Mouse (Mus musculus): ENCODE results near the gene Myo1f. TPM values are rescaled to one million over a fixed set of nuclear protein-coding genes. Genes with fewer than 3 reads are reported as not detected.

The Myo1f gene
- polyA plus RNA-seq, 1 experiment from 2014 or later, result 4.3 TPM

DNA sequence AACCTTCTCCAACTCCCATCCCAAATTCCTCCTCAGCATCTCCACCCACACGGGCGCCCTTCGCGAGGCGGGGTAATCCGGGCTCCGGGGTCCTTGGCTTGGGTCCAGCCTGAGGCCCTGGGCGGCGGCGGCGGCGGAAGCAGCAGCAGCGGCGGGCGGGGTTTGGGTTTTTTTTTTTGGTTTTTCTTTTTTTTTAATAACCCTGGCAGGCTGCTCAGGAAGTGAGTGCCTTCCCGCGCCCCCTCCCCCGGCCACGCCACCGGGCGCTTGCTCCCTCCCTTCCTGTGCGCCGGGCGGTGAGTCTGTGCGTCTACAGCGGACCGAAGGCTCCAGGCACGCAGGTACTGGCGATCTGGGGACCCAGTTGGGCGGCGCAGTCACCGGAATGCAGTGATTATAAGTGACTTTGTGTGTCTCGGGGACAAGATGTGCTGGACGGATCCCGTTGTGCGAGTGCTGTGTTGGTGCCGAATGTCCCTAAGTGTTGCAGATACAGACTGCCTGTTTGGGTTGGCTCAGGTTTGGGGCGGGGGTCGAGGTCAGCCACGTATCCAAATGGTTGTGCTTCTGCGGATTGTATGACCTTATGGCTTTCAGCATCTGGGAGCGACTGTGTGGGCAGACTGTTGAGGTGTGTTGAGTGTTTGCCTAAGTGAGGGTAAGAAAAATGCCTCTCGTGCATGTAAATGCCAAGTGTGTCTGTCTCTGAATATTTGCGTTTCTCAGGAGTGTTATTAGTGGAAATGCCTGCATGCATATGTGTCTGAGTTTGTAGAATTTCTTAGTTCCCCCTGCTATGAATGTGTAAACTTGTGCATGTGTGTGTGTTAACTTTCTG lies 31.4 kb upstream of the Myo1f start, which contains the start of gene Adamts10:
Gene Adamts10 (plus strand): TSS at position 287 of the 838 bp plus-strand sequence.
- peaks cover 19% of the 10 kb centered on the region for H3K36me3 ChIP-seq (ENCODE audit: insufficient read depth)
- peaks cover 23% of the 10 kb centered on the region for H3K4me1 ChIP-seq (ENCODE audit: insufficient read depth)
- no peaks in the 10 kb centered on the region for H3K27me3 ChIP-seq (ENCODE audit: insufficient read depth, low read length)
- H3K4me3 ChIP-seq (ENCODE audit: low read depth, low read length), result peak within 1 kb of the TSS; percentile 69
- H3K27ac ChIP-seq (ENCODE audit: low read depth), result peak within 1 kb of the TSS; percentile 90
- peak; percentile 24 for TF ChIP-seq CTCF (IDR thresholded peaks at IDR 0.05; ENCODE audit: low read depth)
- peak within 1 kb of the TSS; percentile 84 for H3K4me2 ChIP-seq
- ATAC-seq (ENCODE audit: insufficient read depth) (peak; percentile 82), DNase-seq (peak; percentile 96)
- WGBS, result under 1% methylated on average over 41 of the region's 44 CpGs
- H3K9me3 ChIP-seq (ENCODE audit: low read depth, low read length), result no peaks in the 10 kb centered on the region
- peak within 1 kb of the TSS; percentile 75 for H3K9ac ChIP-seq

DNA sequence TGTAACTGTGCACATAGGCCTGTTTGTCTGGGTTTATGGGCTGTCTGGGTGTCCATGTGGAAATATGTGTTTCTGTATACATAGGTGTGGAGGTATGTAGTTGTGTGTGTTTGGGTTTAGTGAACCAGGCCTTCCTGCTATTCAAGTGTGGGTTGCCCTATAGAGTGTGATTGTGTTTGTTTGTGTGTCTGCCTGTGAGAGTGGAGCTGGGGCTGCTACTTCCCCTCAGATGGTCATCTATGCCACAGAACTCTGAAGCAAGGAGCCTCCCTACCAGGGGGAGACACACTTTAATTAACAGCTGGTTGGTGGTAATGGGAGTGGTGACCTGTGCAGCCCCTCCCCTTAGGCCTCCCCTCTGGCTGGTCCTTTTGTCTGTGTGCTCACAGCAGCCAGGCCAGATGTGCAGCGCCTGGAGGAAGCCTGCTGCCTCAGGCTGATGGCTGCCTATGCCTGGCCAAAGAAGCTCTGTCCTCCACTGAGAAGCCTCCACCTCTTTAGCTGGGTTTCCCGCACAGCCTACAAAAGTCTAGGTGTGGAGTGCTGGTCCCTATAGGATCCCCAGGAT lies 30.6 kb upstream of the Myo1f start:
- DNase-seq (peak; percentile 58), ATAC-seq (ENCODE audit: insufficient read depth) (peak; percentile 53; the same call in 1 of the 2 replicates)
- Histone ChIP-seq H3K27me3 (ENCODE audit: insufficient read depth, low read length) (no peaks in the 10 kb centered on the region), H3K4me3 (ENCODE audit: low read depth, low read length) (peak overlapping the region; percentile 69), H3K36me3 (ENCODE audit: insufficient read depth) (peaks cover 27% of the 10 kb centered on the region), H3K4me1 (ENCODE audit: insufficient read depth) (peaks cover 23% of the 10 kb centered on the region), H3K9me3 (ENCODE audit: low read depth, low read length) (no peaks in the 10 kb centered on the region), H3K27ac (ENCODE audit: low read depth) (peak overlapping the region; percentile 90), H3K9ac (peak overlapping the region; percentile 75), H3K4me2 (peak overlapping the region; percentile 84)
- WGBS, result 4% methylated on average over 2 of the region's 2 CpGs
- TF ChIP-seq CTCF (IDR thresholded peaks at IDR 0.05; ENCODE audit: low read depth), result no peak

DNA sequence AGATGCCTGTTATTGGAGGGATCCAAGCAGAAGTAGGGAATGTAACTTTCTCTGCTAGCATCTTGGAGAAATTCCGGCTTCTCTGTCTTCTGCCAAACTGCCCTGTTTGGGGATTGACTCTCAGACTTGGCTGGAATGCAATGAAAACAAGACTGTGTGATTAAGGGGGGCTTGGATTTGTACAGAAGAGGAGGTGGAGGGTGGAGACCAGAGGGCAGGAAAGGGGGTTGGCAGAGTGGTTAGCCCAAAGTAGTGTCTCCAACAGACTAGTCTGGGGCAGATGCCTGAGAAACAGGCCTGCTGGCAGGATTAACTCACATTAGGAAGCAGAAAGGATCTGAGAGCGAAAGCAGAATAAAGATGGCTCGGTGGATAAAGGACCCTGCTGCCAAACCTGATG lies 29.0 kb upstream of the Myo1f start:
- peaks cover 43% of the 10 kb centered on the region for H3K36me3 ChIP-seq (ENCODE audit: insufficient read depth)
- H3K9ac ChIP-seq, result no peak overlapping the region
- ATAC-seq (ENCODE audit: insufficient read depth), result no peak
- peak overlapping the region; percentile 69; the same call in 1 of the 2 replicates for H3K4me3 ChIP-seq (ENCODE audit: low read depth, low read length)
- peak; percentile 69 for DNase-seq
- peak overlapping the region; percentile 84 for H3K4me2 ChIP-seq
- no peaks in the 10 kb centered on the region for H3K27me3 ChIP-seq (ENCODE audit: insufficient read depth, low read length)
- WGBS, result 59% methylated on average over 3 of the region's 3 CpGs
- H3K27ac ChIP-seq (ENCODE audit: low read depth), result peak overlapping the region; percentile 82
- no peaks in the 10 kb centered on the region for H3K9me3 ChIP-seq (ENCODE audit: low read depth, low read length)
- peaks cover 22% of the 10 kb centered on the region for H3K4me1 ChIP-seq (ENCODE audit: insufficient read depth)
- TF ChIP-seq CTCF (IDR thresholded peaks at IDR 0.05; ENCODE audit: low read depth), result no peak

DNA sequence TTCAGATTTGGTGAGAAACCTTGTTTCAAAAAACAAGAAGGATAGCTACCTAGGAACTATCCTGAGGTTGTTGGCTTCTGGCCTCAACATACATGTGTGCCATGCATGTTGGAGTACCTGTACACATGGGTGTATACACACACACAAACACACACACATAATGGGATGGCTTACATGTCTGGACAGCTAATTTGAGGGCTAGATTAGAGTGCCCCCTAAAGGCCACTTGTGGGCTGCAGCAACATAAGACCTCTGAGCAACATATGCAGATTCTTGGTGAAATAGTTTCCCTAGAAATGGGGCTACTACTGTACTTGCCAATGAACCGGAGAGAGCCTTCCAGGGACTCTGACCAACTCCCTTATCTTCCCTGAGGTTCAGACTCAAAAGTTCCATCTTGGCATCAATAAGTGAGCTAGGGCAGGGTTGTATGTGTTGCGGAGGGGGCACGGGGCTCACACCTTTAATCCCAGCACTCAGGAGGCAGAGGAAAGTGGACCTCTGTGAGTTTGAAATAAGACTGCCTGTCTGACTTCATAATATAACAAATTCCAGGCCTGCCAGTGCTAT lies 16.3 kb upstream of the Myo1f start:
- Histone ChIP-seq H3K9ac (no peak overlapping the region), H3K4me3 (ENCODE audit: low read depth, low read length) (no peak overlapping the region), H3K4me1 (ENCODE audit: insufficient read depth) (no peaks in the 10 kb centered on the region), H3K4me2 (no peak overlapping the region), H3K9me3 (ENCODE audit: low read depth, low read length) (no peaks in the 10 kb centered on the region), H3K36me3 (ENCODE audit: insufficient read depth) (peaks cover 85% of the 10 kb centered on the region), H3K27ac (ENCODE audit: low read depth) (no peak overlapping the region), H3K27me3 (ENCODE audit: insufficient read depth, low read length) (no peaks in the 10 kb centered on the region)
- peak; percentile 76 for TF ChIP-seq CTCF (IDR thresholded peaks at IDR 0.05; ENCODE audit: low read depth)
- 83% methylated on average over 3 of the region's 3 CpGs for whole genome bisulfite sequencing
- DNase-seq (peak; percentile 85), ATAC-seq (ENCODE audit: insufficient read depth) (peak; percentile 55; the same call in 1 of the 2 replicates)

DNA sequence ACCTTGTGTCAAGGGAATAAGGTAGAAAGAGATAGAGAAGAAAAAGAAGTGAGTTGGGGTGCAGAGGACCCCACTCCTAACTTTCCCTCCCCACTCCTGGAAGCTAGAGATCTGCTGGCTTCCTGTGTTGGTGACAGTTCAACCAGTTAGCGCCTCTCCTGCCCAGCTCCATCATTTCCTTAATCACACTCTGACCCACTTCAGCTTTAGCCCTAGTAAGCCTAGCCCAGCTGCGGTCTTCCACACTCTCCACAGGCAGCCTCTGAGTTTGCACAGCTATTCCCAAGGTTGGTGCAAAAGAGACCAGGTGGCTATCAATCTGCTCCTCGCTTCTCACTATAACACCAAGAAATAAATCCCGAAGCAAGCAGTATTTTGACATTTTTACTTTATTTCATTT lies 15.6 kb upstream of the Myo1f start:
- H3K4me1 ChIP-seq (ENCODE audit: insufficient read depth), result no peaks in the 10 kb centered on the region
- whole genome bisulfite sequencing, result 88% methylated on average over 4 of the region's 4 CpGs
- no peak overlapping the region for H3K4me2 ChIP-seq
- TF ChIP-seq CTCF (IDR thresholded peaks at IDR 0.05; ENCODE audit: low read depth), result no peak
- no peak overlapping the region for H3K9ac ChIP-seq
- no peaks in the 10 kb centered on the region for H3K9me3 ChIP-seq (ENCODE audit: low read depth, low read length)
- DNase-seq, result no peak
- H3K27ac ChIP-seq (ENCODE audit: low read depth), result no peak overlapping the region
- no peaks in the 10 kb centered on the region for H3K27me3 ChIP-seq (ENCODE audit: insufficient read depth, low read length)
- H3K36me3 ChIP-seq (ENCODE audit: insufficient read depth), result peaks cover 86% of the 10 kb centered on the region
- no peak overlapping the region for H3K4me3 ChIP-seq (ENCODE audit: low read depth, low read length)
- ATAC-seq (ENCODE audit: insufficient read depth), result no peak

DNA sequence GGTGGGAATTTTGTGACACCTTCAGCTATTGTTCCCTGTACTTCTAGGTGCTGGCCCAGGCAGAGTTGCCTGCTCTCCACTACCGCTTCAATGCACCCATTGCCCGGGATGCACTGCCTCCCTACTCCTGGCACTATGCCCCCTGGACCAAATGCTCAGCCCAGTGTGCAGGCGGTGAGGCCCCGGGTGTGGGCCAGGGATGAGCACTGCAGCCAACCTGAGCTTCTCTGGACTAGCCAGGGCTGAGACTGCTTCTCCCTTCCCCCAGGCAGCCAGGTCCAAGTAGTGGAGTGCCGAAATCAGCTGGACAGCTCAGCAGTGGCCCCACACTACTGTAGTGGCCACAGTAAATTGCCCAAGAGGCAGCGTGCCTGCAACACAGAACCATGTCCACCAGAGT lies 6.3 kb upstream of the Myo1f start:
- DNase-seq (no peak), ATAC-seq (ENCODE audit: insufficient read depth) (no peak)
- Histone ChIP-seq H3K4me2 (no peak overlapping the region), H3K9ac (no peak overlapping the region), H3K4me1 (ENCODE audit: insufficient read depth) (no peaks in the 10 kb centered on the region), H3K27ac (ENCODE audit: low read depth) (no peak overlapping the region), H3K9me3 (ENCODE audit: low read depth, low read length) (no peaks in the 10 kb centered on the region), H3K27me3 (ENCODE audit: insufficient read depth, low read length) (no peaks in the 10 kb centered on the region), H3K4me3 (ENCODE audit: low read depth, low read length) (no peak overlapping the region), H3K36me3 (ENCODE audit: insufficient read depth) (peaks cover 88% of the 10 kb centered on the region)
- 94% methylated on average over 6 of the region's 6 CpGs for WGBS
- no peak for TF ChIP-seq CTCF (IDR thresholded peaks at IDR 0.05; ENCODE audit: low read depth)

DNA sequence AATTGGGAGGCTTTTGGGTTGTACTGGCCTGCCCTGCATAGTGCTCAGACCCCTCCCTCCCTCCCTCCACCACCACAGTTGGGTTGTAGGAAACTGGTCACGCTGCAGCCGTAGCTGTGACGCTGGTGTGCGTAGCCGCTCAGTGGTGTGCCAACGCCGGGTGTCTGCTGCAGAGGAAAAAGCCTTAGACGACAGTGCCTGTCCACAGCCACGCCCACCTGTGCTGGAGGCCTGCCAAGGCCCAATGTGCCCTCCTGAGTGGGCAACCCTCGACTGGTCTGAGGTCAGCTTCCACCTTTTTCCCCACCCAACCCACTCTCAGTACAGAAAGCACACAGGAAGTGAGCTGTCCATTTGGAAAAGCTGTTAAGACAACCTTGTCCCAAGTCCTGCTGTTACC lies 5.1 kb upstream of the Myo1f start:
- TF ChIP-seq CTCF (IDR thresholded peaks at IDR 0.05; ENCODE audit: low read depth), result no peak
- H3K4me3 ChIP-seq (ENCODE audit: low read depth, low read length), result no peak overlapping the region
- DNase-seq (no peak), ATAC-seq (ENCODE audit: insufficient read depth) (no peak)
- peaks cover 77% of the 10 kb centered on the region for H3K36me3 ChIP-seq (ENCODE audit: insufficient read depth)
- no peak overlapping the region for H3K27ac ChIP-seq (ENCODE audit: low read depth)
- H3K9ac ChIP-seq, result no peak overlapping the region
- no peaks in the 10 kb centered on the region for H3K4me1 ChIP-seq (ENCODE audit: insufficient read depth)
- H3K9me3 ChIP-seq (ENCODE audit: low read depth, low read length), result no peaks in the 10 kb centered on the region
- 79% methylated on average over 10 of the region's 10 CpGs for WGBS
- H3K27me3 ChIP-seq (ENCODE audit: insufficient read depth, low read length), result no peaks in the 10 kb centered on the region
- H3K4me2 ChIP-seq, result no peak overlapping the region

Measured in lung, embryonic 14.5 days (tissue).